Mouse (Mus musculus) cerebellum, adult 8-10 months (tissue): Measurements from ENCODE around the gene Hmgxb4.
A peak's percentile ranks its signal among the peaks of the same experiment; 100 is the strongest.

Experiments
- DNase-seq: peaks from one replicate; pipeline ENCODE4 v3.0.0; 2022

The Hmgxb4 gene

GRCm38 (mm10) chr8:75023660-75024316 is 30.6 kb downstream of the Hmgxb4 start:
- no peak for DNase-seq

- DNase-seq: no peak
These were observed 32.7 kb downstream of the Hmgxb4 start for GRCm38 (mm10) chr8:75025809-75026208.

- DNase-seq: no peak
These were observed 37.4 kb downstream of the Hmgxb4 start for GRCm38 (mm10) chr8:75030453-75031024.

GRCm38 (mm10) chr8:75032961-75033360 is 39.8 kb downstream of the Hmgxb4 start:
- no peak for DNase-seq

- DNase-seq: peak; percentile 100
These were observed 40.5 kb downstream of the Hmgxb4 start, which contains the start of gene Tom1 for GRCm38 (mm10) chr8:75033511-75034243. Gene Tom1 (plus strand): TSS chr8:75033705.

- no peak for DNase-seq
These were observed 41.1 kb downstream of the Hmgxb4 start for GRCm38 (mm10) chr8:75034285-75034684.

GRCm38 (mm10) chr8:75035640-75036039 is 42.5 kb downstream of the Hmgxb4 start:
- no peak for DNase-seq

GRCm38 (mm10) chr8:75038497-75038896 is 45.3 kb downstream of the Hmgxb4 start:
- no peak for DNase-seq

GRCm38 (mm10) chr8:75039754-75040153 is 46.6 kb downstream of the Hmgxb4 start:
- DNase-seq: no peak

GRCm38 (mm10) chr8:75042171-75042570 is 49.0 kb downstream of the Hmgxb4 start:
- peak; percentile 25 for DNase-seq

GRCm38 (mm10) chr8:75042974-75043373 is 49.8 kb downstream of the Hmgxb4 start:
- DNase-seq: no peak

GRCm38 (mm10) chr8:75046303-75046702 is 53.1 kb downstream of the Hmgxb4 start:
- peak; percentile 30 for DNase-seq

- no peak for DNase-seq
These were observed 54.6 kb downstream of the Hmgxb4 start for GRCm38 (mm10) chr8:75047784-75048183.

- DNase-seq: no peak
These were observed 60.2 kb downstream of the Hmgxb4 start for GRCm38 (mm10) chr8:75053342-75053741.

GRCm38 (mm10) chr8:75055673-75056072 is 62.5 kb downstream of the Hmgxb4 start:
- DNase-seq: no peak

- DNase-seq: no peak
These were observed 66.9 kb downstream of the Hmgxb4 start for GRCm38 (mm10) chr8:75060022-75060421.

- DNase-seq: no peak
These were observed 67.7 kb downstream of the Hmgxb4 start for GRCm38 (mm10) chr8:75060815-75061214.

GRCm38 (mm10) chr8:75063290-75063689 is 70.1 kb downstream of the Hmgxb4 start:
- DNase-seq: no peak

GRCm38 (mm10) chr8:75064790-75065189 is 71.6 kb downstream of the Hmgxb4 start:
- DNase-seq: no peak

GRCm38 (mm10) chr8:75067287-75067686 is 74.1 kb downstream of the Hmgxb4 start:
- no peak for DNase-seq

- no peak for DNase-seq
These were observed 77.1 kb downstream of the Hmgxb4 start for GRCm38 (mm10) chr8:75070297-75070696.

- peak; percentile 74 for DNase-seq
These were observed 78.6 kb downstream of the Hmgxb4 start for GRCm38 (mm10) chr8:75071627-75072346.

GRCm38 (mm10) chr8:75074876-75075275 is 81.7 kb downstream of the Hmgxb4 start:
- DNase-seq: no peak
